Comparison of ENCODE assay signal across 23 mouse cellular contexts in genomic region chr13:52649791-52650418, GRCm38 (mm10).
"Had no signal": no experiment of that assay in that cellular context is flagged by ENCODE, and none has a peak within 500 bp of the region (broad histone marks: within the 10 kb centered on the region; RNA-seq: fewer than 3 reads in every experiment).

No protein-coding gene starts in this region.

- H3K4me2 ChIP-seq: heart, embryonic 12.5 days; hindbrain, embryonic 14.5 days; intestine, embryonic 15.5 days; limb, embryonic 13.5 days; limb, embryonic 15.5 days; liver, embryonic 12.5 days had no signal

- ATAC-seq: hindbrain, embryonic 16.5 days; inflammation-experienced regulatory T-cells, adult 6 months; intestine, embryonic 15.5 days; intestine, postnatal 0 days; liver, embryonic 12.5 days had no signal

- H3K9me3 ChIP-seq: heart, embryonic 10.5 days; heart, embryonic 12.5 days; intestine, embryonic 15.5 days; limb, embryonic 13.5 days; limb, embryonic 15.5 days; liver, embryonic 12.5 days had no signal

- H3K4me3 ChIP-seq: heart, embryonic 10.5 days; heart, embryonic 12.5 days; intestine, embryonic 15.5 days; limb, embryonic 13.5 days; limb, embryonic 15.5 days; liver, embryonic 12.5 days had no signal

- H3K36me3 ChIP-seq: intestine, embryonic 15.5 days; limb, embryonic 13.5 days; limb, embryonic 15.5 days; liver, embryonic 12.5 days had no signal

- H3K27ac ChIP-seq: heart, embryonic 10.5 days; hindbrain, embryonic 14.5 days; intestine, embryonic 15.5 days; limb, embryonic 13.5 days; limb, embryonic 15.5 days; liver, embryonic 12.5 days; liver, embryonic 14.5 days had no signal

- DNase-seq: gastrocnemius, postnatal 14 days; gastrocnemius, postnatal 36 days; heart, adult 18-20 months; heart, postnatal 14 days; heart, postnatal 36 days; kidney, adult 18-20 months; kidney, adult 8-10 months; kidney, postnatal 10 days; kidney, postnatal 25 days; layer of hippocampus, adult 9-11 months; layer of hippocampus, postnatal 36 days; left cerebral cortex, postnatal 4 days had no signal

- H3K27me3 ChIP-seq: heart, embryonic 12.5 days; intestine, embryonic 15.5 days; limb, embryonic 13.5 days had no signal

- H3K9ac ChIP-seq: heart, embryonic 12.5 days; hindbrain, embryonic 14.5 days; intestine, embryonic 15.5 days; limb, embryonic 13.5 days; limb, embryonic 15.5 days; liver, embryonic 12.5 days; liver, embryonic 14.5 days had no signal

- H3K4me1 ChIP-seq: heart, embryonic 12.5 days; limb, embryonic 15.5 days; liver, embryonic 12.5 days had no signal
